Mouse (Mus musculus) stomach, embryonic 14.5 days (tissue): ENCODE results near the gene Dad1. TPM values are rescaled to one million over a fixed set of nuclear protein-coding genes. Genes with fewer than 3 reads are reported as not detected.

Source experiments
- ATAC-seq: fragments of 200-750 bp; cut with Nextera tagmentation; 2 replicates; pipeline ENCODE4 v1.8.0; 2017; ENCODE audit warnings: low read depth, moderate TSS enrichment; ENCODE audit not compliant: insufficient number of reproducible peaks, insufficient read depth, low FRiP score
- H3K27ac ChIP-seq: fragments of 300-500 bp; sonication (generic); 2 replicates; pipeline ENCODE4 v1.5.1; 2014; ENCODE audit warnings: mild to moderate bottlenecking, low read length, moderate library complexity, mixed read lengths
- H3K27me3 ChIP-seq: fragments of 300-500 bp; sonication (generic); 2 replicates; pipeline ENCODE4 v1.6.1; 2014; ENCODE audit warnings: low read length, control low read depth, mixed read lengths; ENCODE audit not compliant: control insufficient read depth, insufficient read depth
- H3K36me3 ChIP-seq: fragments of 300-500 bp; sonication (generic); 2 replicates; pipeline ENCODE4 v1.6.1; 2014; ENCODE audit warnings: mild to moderate bottlenecking, control low read depth, low read length, moderate library complexity, mixed read lengths; ENCODE audit not compliant: control insufficient read depth, insufficient read depth
- H3K4me1 ChIP-seq: fragments of 300-500 bp; sonication (generic); 2 replicates; pipeline ENCODE4 v1.6.1; 2014; ENCODE audit warnings: low read length, control low read depth, mixed read lengths; ENCODE audit not compliant: control insufficient read depth, insufficient read depth
- H3K4me2 ChIP-seq: fragments of 300-500 bp; sonication (generic); replicated peaks from 2 replicates; pipeline ENCODE4 v1.6.1; 2014; ENCODE audit warnings: low read depth, low read length, control low read depth
- H3K4me3 ChIP-seq: fragments of 300-500 bp; sonication (generic); 2 replicates; pipeline ENCODE4 v1.5.1; 2014; ENCODE audit warnings: low read depth, low read length, control low read depth
- H3K9ac ChIP-seq: fragments of 300-500 bp; sonication (generic); replicated peaks from 2 replicates; pipeline ENCODE4 v1.6.1; 2014; ENCODE audit warnings: low read depth, mild to moderate bottlenecking, control low read depth, low read length, moderate library complexity, mixed read lengths
- H3K9me3 ChIP-seq: fragments of 300-500 bp; sonication (generic); 2 replicates; pipeline ENCODE4 v1.6.1; 2016; ENCODE audit warnings: low read depth, low read length, control low read depth; ENCODE audit not compliant: control insufficient read depth
- WGBS: fragments of 180-500 bp; shearing (Covaris S2); extraction: QIAGEN DNeasy Blood & Tissue Kit; methylation state at CpG from one replicate; pipeline ENCODE4 v1.1.7; 2014; 5-methylcytosine and 5-hydroxymethylcytosine counted together
- polyA plus RNA-seq: library from polyadenylated mRNA; unstranded; fragments of >200 nt; fragmentation: Nextera tagmentation; extraction: Ambion mirVana; gene quantifications from 2 replicates; pipeline ENCODE4 v1.2.1, GENCODE M21; 2014

Gene Dad1
- polyA plus RNA-seq, 1 experiment from 2014 or later = 406 TPM

DNA sequence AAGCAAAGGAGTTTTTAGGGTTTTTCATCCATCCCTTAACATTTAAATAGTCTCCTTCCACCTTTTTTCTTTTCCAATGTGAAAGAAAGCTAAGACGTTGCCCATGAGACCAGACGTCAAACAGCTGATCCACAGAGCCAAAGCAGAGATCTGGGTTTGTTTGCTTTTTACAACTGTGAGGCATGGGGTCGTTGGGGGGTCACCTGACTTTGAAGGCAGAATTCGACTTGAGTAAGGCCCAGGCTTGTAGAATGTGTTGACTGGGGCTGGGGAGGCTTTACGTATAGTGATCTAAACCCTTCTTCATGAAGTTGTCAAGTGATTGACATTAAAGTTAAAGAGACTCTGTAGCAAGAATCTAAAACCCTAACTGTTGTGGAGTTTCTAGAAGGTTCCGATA, 48.0 kb downstream of the Dad1 start:
- Histone ChIP-seq H3K9me3 (no peaks in the 10 kb centered on the region), H3K4me1 (peaks cover 21% of the 10 kb centered on the region), H3K9ac (no peak overlapping the region), H3K36me3 (no peaks in the 10 kb centered on the region), H3K27ac (no peak overlapping the region), H3K27me3 (no peaks in the 10 kb centered on the region), H3K4me3 (no peak overlapping the region), H3K4me2 (no peak overlapping the region)
- 36% methylated on average over 6 of the region's 6 CpGs for WGBS
- ATAC-seq = no peak

GRCm38 (mm10) chr14:54204786-54205185, 49.1 kb downstream of the Dad1 start:
- 70% methylated on average over 4 of the region's 4 CpGs for WGBS
- no peaks in the 10 kb centered on the region for H3K9me3 ChIP-seq
- no peak for ATAC-seq
- H3K27ac ChIP-seq = no peak overlapping the region
- no peaks in the 10 kb centered on the region for H3K27me3 ChIP-seq
- H3K4me2 ChIP-seq = no peak overlapping the region
- no peaks in the 10 kb centered on the region for H3K36me3 ChIP-seq
- no peak overlapping the region for H3K9ac ChIP-seq
- H3K4me3 ChIP-seq = no peak overlapping the region
- H3K4me1 ChIP-seq = peaks cover 21% of the 10 kb centered on the region

GRCm38 (mm10) chr14:54204311-54204710, 49.6 kb downstream of the Dad1 start:
- Histone ChIP-seq H3K4me2 (no peak overlapping the region), H3K27me3 (no peaks in the 10 kb centered on the region), H3K27ac (no peak overlapping the region), H3K4me3 (no peak overlapping the region), H3K9ac (no peak overlapping the region), H3K9me3 (no peaks in the 10 kb centered on the region), H3K4me1 (peaks cover 21% of the 10 kb centered on the region), H3K36me3 (no peaks in the 10 kb centered on the region)
- ATAC-seq = no peak; the same call in 1 of the 2 replicates
- WGBS = 66% methylated on average over 8 of the region's 8 CpGs

- H3K9ac ChIP-seq = no peak overlapping the region
- H3K4me3 ChIP-seq = no peak overlapping the region
- H3K9me3 ChIP-seq = no peaks in the 10 kb centered on the region
- no peaks in the 10 kb centered on the region for H3K36me3 ChIP-seq
- ATAC-seq = no peak
- no peaks in the 10 kb centered on the region for H3K27me3 ChIP-seq
- H3K4me2 ChIP-seq = no peak overlapping the region
- peaks cover 21% of the 10 kb centered on the region for H3K4me1 ChIP-seq
- WGBS = 89% methylated on average over 10 of the region's 10 CpGs
- no peak overlapping the region for H3K27ac ChIP-seq
Observed at GRCm38 (mm10) chr14:54203776-54204175, 50.1 kb downstream of the Dad1 start.

- Histone ChIP-seq H3K4me3 (no peak overlapping the region), H3K4me1 (peaks cover 21% of the 10 kb centered on the region), H3K27ac (no peak overlapping the region), H3K9ac (no peak overlapping the region), H3K36me3 (no peaks in the 10 kb centered on the region), H3K27me3 (no peaks in the 10 kb centered on the region), H3K9me3 (no peaks in the 10 kb centered on the region), H3K4me2 (no peak overlapping the region)
- ATAC-seq = no peak
- 94% methylated on average over 6 of the region's 6 CpGs for WGBS
Observed at GRCm38 (mm10) chr14:54203207-54203606, 50.7 kb downstream of the Dad1 start.

- Histone ChIP-seq H3K4me2 (no peak overlapping the region), H3K36me3 (no peaks in the 10 kb centered on the region), H3K4me3 (no peak overlapping the region), H3K27ac (no peak overlapping the region), H3K4me1 (no peaks in the 10 kb centered on the region; the same call in 1 of the 2 replicates), H3K9ac (no peak overlapping the region), H3K9me3 (no peaks in the 10 kb centered on the region), H3K27me3 (no peaks in the 10 kb centered on the region)
- 68% methylated on average over 8 of the region's 8 CpGs for WGBS
- ATAC-seq = no peak
Observed at GRCm38 (mm10) chr14:54200363-54200762, 53.5 kb downstream of the Dad1 start.

GRCm38 (mm10) chr14:54199662-54200061, 54.2 kb downstream of the Dad1 start:
- H3K27ac ChIP-seq = no peak overlapping the region
- H3K4me1 ChIP-seq = peaks cover 5% of the 10 kb centered on the region; the same call in 1 of the 2 replicates
- H3K27me3 ChIP-seq = no peaks in the 10 kb centered on the region
- H3K9ac ChIP-seq = no peak overlapping the region
- 76% methylated on average over 8 of the region's 8 CpGs for WGBS
- no peaks in the 10 kb centered on the region for H3K36me3 ChIP-seq
- no peak overlapping the region for H3K4me3 ChIP-seq
- H3K4me2 ChIP-seq = no peak overlapping the region
- ATAC-seq = no peak
- no peaks in the 10 kb centered on the region for H3K9me3 ChIP-seq

DNA sequence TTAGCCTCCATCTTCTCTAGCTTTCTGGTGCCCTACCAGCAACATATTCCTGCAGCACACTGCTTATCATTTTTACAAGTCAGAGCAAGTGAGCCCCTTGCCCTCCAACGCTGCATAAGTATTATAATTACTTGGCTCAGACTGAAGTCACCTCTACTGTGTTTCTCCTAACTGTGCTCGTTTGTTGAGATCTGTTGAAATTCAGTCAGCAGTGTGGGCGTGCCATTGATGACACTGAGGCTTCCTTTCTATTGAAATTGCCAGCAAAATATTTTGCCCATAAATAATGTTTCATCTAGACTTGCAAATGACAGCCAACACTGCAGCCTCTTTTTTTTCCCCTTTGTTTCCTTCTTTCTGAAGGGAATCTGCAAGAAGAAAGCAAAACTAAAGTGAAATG, 56.2 kb downstream of the Dad1 start:
- no peaks in the 10 kb centered on the region for H3K36me3 ChIP-seq
- H3K9me3 ChIP-seq = no peaks in the 10 kb centered on the region
- no peak overlapping the region for H3K27ac ChIP-seq
- no peak for ATAC-seq
- no peak overlapping the region for H3K9ac ChIP-seq
- no peaks in the 10 kb centered on the region for H3K27me3 ChIP-seq
- peaks cover 12% of the 10 kb centered on the region; the same call in 1 of the 2 replicates for H3K4me1 ChIP-seq
- no peak overlapping the region for H3K4me2 ChIP-seq
- H3K4me3 ChIP-seq = no peak overlapping the region
- WGBS = 63% methylated on average over 3 of the region's 3 CpGs

GRCm38 (mm10) chr14:54195838-54196423, 58.0 kb downstream of the Dad1 start:
- H3K4me3 ChIP-seq = no peak overlapping the region
- no peak overlapping the region for H3K9ac ChIP-seq
- peak; percentile 48; the same call in 1 of the 2 replicates for ATAC-seq
- no peaks in the 10 kb centered on the region for H3K27me3 ChIP-seq
- H3K4me1 ChIP-seq = peaks cover 20% of the 10 kb centered on the region; the same call in 1 of the 2 replicates
- H3K27ac ChIP-seq = peak overlapping the region; percentile 1; the same call in 1 of the 2 replicates
- no peaks in the 10 kb centered on the region for H3K36me3 ChIP-seq
- no peak overlapping the region for H3K4me2 ChIP-seq
- WGBS = 56% methylated on average over 6 of the region's 6 CpGs
- no peaks in the 10 kb centered on the region for H3K9me3 ChIP-seq
